Mouse (Mus musculus) embryo, embryonic 11.5 days (tissue): ENCODE measurements around the gene Urb1.
A peak's percentile ranks its signal among the peaks of the same experiment; 100 is the strongest.

ENCODE experiments used
- DNase-seq: peaks from one replicate; pipeline ENCODE4 v3.0.0-alpha.2; 2012; ENCODE audit warnings: low read depth, low spot score

The Urb1 gene

GRCm38 (mm10) chr16:90766919-90767454 is 43.2 kb downstream of the Urb1 start:
- no peak for DNase-seq

GRCm38 (mm10) chr16:90765195-90765877 is 44.9 kb downstream of the Urb1 start:
- DNase-seq = no peak

- no peak for DNase-seq
Measured at GRCm38 (mm10) chr16:90760515-90760914, 49.7 kb downstream of the Urb1 start.

- DNase-seq = no peak
Measured at GRCm38 (mm10) chr16:90759335-90759734, 50.9 kb downstream of the Urb1 start.

- no peak for DNase-seq
Measured at GRCm38 (mm10) chr16:90753386-90753941, 56.7 kb downstream of the Urb1 start.

- DNase-seq = no peak
Measured at GRCm38 (mm10) chr16:90748169-90748568, 62.0 kb downstream of the Urb1 start.

GRCm38 (mm10) chr16:90747143-90747542 is 63.1 kb downstream of the Urb1 start:
- no peak for DNase-seq

GRCm38 (mm10) chr16:90738092-90738956 is 71.9 kb downstream of the Urb1 start, which contains the start of gene Mrap:
Gene Mrap, plus strand, starts transcription at chr16:90738207.
- DNase-seq = no peak

GRCm38 (mm10) chr16:90736672-90737270 is 73.4 kb downstream of the Urb1 start:
- no peak for DNase-seq

- DNase-seq = no peak
Measured at GRCm38 (mm10) chr16:90735611-90736010, 74.6 kb downstream of the Urb1 start.

GRCm38 (mm10) chr16:90727233-90728115 is 82.7 kb downstream of the Urb1 start, which contains the start of gene Mis18a:
Gene Mis18a, minus strand, starts transcription at chr16:90727404.
- peak; percentile 97 for DNase-seq

GRCm38 (mm10) chr16:90726600-90727227 is 83.5 kb downstream of the Urb1 start:
- DNase-seq = no peak

- no peak for DNase-seq
Measured at GRCm38 (mm10) chr16:90724051-90724450, 86.2 kb downstream of the Urb1 start.

GRCm38 (mm10) chr16:90710313-90710712 is 99.9 kb downstream of the Urb1 start:
- DNase-seq = no peak

GRCm38 (mm10) chr16:90709711-90710289 is 100.4 kb downstream of the Urb1 start:
- DNase-seq = no peak

- no peak for DNase-seq
Measured at GRCm38 (mm10) chr16:90706279-90706678, 103.9 kb downstream of the Urb1 start.

- no peak for DNase-seq
Measured at GRCm38 (mm10) chr16:90704161-90704825, 105.9 kb downstream of the Urb1 start.

- no peak for DNase-seq
Measured at GRCm38 (mm10) chr16:90703646-90704045, 106.6 kb downstream of the Urb1 start.

GRCm38 (mm10) chr16:90701541-90701940 is 108.7 kb downstream of the Urb1 start:
- no peak for DNase-seq
